Mouse (Mus musculus) MEL (cell line): Measurements from ENCODE around the gene 1700029J07Rik.

Experiments used
- CHD2 ChIP-seq: IDR thresholded peaks from 2 replicates; pipeline ENCODE4 v1.6.1; 2011; ENCODE audit warnings: low read length, improper control_type of control experiment
- CTCF ChIP-seq, 3 experiments: IDR thresholded peaks in 2 of 3; conservative IDR thresholded peaks in 1 of 3; 2 replicates each; pipeline ENCODE4 v1.5.1; 2011 to 2012; ENCODE audit warnings: low read length in 3 of 3, low read depth in 2 of 3, mild to moderate bottlenecking in 2 of 3, improper control_type of control experiment in 1 of 3, inconsistent platforms in 1 of 3, mixed read lengths in 1 of 3, moderate library complexity in 1 of 3; ENCODE audit not compliant: control insufficient read depth in 1 of 3, insufficient read depth in 1 of 3, poor library complexity in 1 of 3, severe bottlenecking in 1 of 3
- ELF1 ChIP-seq: IDR thresholded peaks from 2 replicates; pipeline ENCODE4 v1.6.1; 2014; ENCODE audit warnings: low read depth, mild to moderate bottlenecking, inconsistent platforms, low read length, improper control_type of control experiment, moderate library complexity
- GATA1 ChIP-seq: IDR thresholded peaks from 2 replicates; pipeline ENCODE4 v1.6.1; 2011; ENCODE audit warnings: low read depth, low read length, improper control_type of control experiment
- MEF2A ChIP-seq: IDR thresholded peaks from 2 replicates; pipeline ENCODE4 v1.6.1; 2014; ENCODE audit warnings: low read depth, mild to moderate bottlenecking, inconsistent platforms, low read length, improper control_type of control experiment; ENCODE audit not compliant: poor library complexity, insufficient replicate concordance, severe bottlenecking; ENCODE audit errors: extremely low read depth
- POLR2A ChIP-seq, 2 experiments: IDR thresholded peaks; 2 replicates each; pipeline ENCODE4 v1.6.1; 2011 to 2012; ENCODE audit warnings: low read length in 2 of 2, mild to moderate bottlenecking in 2 of 2, control low read depth in 1 of 2, improper control_type of control experiment in 1 of 2, low read depth in 1 of 2, moderate library complexity in 1 of 2; ENCODE audit not compliant: control insufficient read depth in 1 of 2, insufficient read depth in 1 of 2, poor library complexity in 1 of 2
- POLR2AphosphoS2 ChIP-seq: IDR thresholded peaks from 2 replicates; pipeline ENCODE4 v1.6.1; 2011; ENCODE audit warnings: low read length, improper control_type of control experiment
- SMC3 ChIP-seq: IDR thresholded peaks from 2 replicates; pipeline ENCODE4 v1.6.1; 2011; ENCODE audit warnings: low read depth, low read length, improper control_type of control experiment
- TCF12 ChIP-seq: IDR thresholded peaks from 2 replicates; pipeline ENCODE4 v1.6.1; 2014; ENCODE audit warnings: low read depth, mild to moderate bottlenecking, inconsistent platforms, low read length, improper control_type of control experiment, moderate library complexity
- UBTF ChIP-seq: IDR thresholded peaks from 2 replicates; pipeline ENCODE4 v1.6.1; 2012; ENCODE audit warnings: low read depth, mild to moderate bottlenecking, inconsistent platforms, low read length, improper control_type of control experiment, moderate library complexity, borderline replicate concordance; ENCODE audit not compliant: insufficient read depth
- ZMIZ1 ChIP-seq: IDR thresholded peaks from 2 replicates; pipeline ENCODE4 v1.6.1; 2012; ENCODE audit warnings: low read depth, mild to moderate bottlenecking, inconsistent platforms, low read length, improper control_type of control experiment, moderate library complexity

GRCm38 (mm10) chr8:45905591-45906250 lies 69.3 kb downstream of the 1700029J07Rik start:
- TF ChIP-seq CTCF (IDR thresholded peaks at IDR 0.05 in 2 of 3, conservative IDR thresholded peaks at IDR 0.05 in 1 of 3; ENCODE audit: control insufficient read depth in 1 of 3, insufficient read depth in 1 of 3, low read depth in 2 of 3, low read length in 3 of 3, poor library complexity in 1 of 3, severe bottlenecking in 1 of 3) (no peak), ZMIZ1 (no peak), POLR2AphosphoS2 (no peak), SMC3 (no peak), POLR2A (IDR thresholded peaks at IDR 0.05; ENCODE audit: control insufficient read depth in 1 of 2, insufficient read depth in 1 of 2, low read depth in 1 of 2, low read length in 2 of 2, poor library complexity in 1 of 2) (no peak), TCF12 (no peak), UBTF (no peak), ELF1 (no peak), MEF2A (no peak), GATA1 (no peak), CHD2 (no peak)
